Mouse (Mus musculus) midbrain, postnatal 0 days (tissue): ENCODE data around the gene Mcm3. TPM values are rescaled to one million over a fixed set of nuclear protein-coding genes. Genes with fewer than 3 reads are reported as not detected.
A peak's percentile ranks its signal among the peaks of the same experiment; 100 is the strongest.

ENCODE experiments used
- ATAC-seq: fragments of 200-750 bp; cut with Nextera tagmentation; 2 replicates; pipeline ENCODE4 v1.8.0; 2017; ENCODE audit warnings: moderate number of reproducible peaks, mild to moderate bottlenecking, moderate TSS enrichment, moderate library complexity; ENCODE audit not compliant: low FRiP score
- DNase-seq: peaks from one replicate; pipeline ENCODE4 v3.0.0-alpha.2; 2015; ENCODE audit warnings: low spot score
- H3K27ac ChIP-seq: fragments of 300-500 bp; sonication (generic); 2 replicates; pipeline ENCODE4 v1.5.1; 2014; ENCODE audit warnings: low read depth, mild to moderate bottlenecking, low read length, mixed read lengths
- H3K27me3 ChIP-seq: fragments of 300-500 bp; sonication (generic); 2 replicates; pipeline ENCODE4 v1.6.1; 2014; ENCODE audit warnings: low read length, control low read depth, mixed read lengths; ENCODE audit not compliant: insufficient read depth
- H3K36me3 ChIP-seq: fragments of 300-500 bp; sonication (generic); 2 replicates; pipeline ENCODE4 v1.6.1; 2014; ENCODE audit warnings: low read length, control low read depth, mixed read lengths; ENCODE audit not compliant: insufficient read depth
- H3K4me1 ChIP-seq: fragments of 300-500 bp; sonication (generic); 2 replicates; pipeline ENCODE4 v1.6.1; 2014; ENCODE audit warnings: mild to moderate bottlenecking, control low read depth, antibody characterized with exemption, low read length, mixed read lengths; ENCODE audit not compliant: insufficient read depth
- H3K4me2 ChIP-seq: fragments of 300-500 bp; sonication (generic); 2 replicates; pipeline ENCODE4 v1.6.1; 2014; ENCODE audit warnings: low read depth, mild to moderate bottlenecking, low read length, mixed read lengths; ENCODE audit not compliant: poor library complexity, severe bottlenecking
- H3K4me3 ChIP-seq: fragments of 300-500 bp; sonication (generic); 2 replicates; pipeline ENCODE4 v1.5.1; 2014; ENCODE audit warnings: low read depth, mild to moderate bottlenecking, low read length, moderate library complexity
- H3K9ac ChIP-seq: fragments of 300-500 bp; sonication (generic); replicated peaks from 2 replicates; pipeline ENCODE4 v1.6.1; 2014; ENCODE audit warnings: mild to moderate bottlenecking, low read length, moderate library complexity, mixed read lengths; ENCODE audit not compliant: poor library complexity, severe bottlenecking
- H3K9me3 ChIP-seq: fragments of 300-500 bp; sonication (generic); 2 replicates; pipeline ENCODE4 v1.6.1; 2016; ENCODE audit warnings: low read length, control low read depth
- CTCF ChIP-seq: IDR thresholded peaks from 2 replicates; pipeline ENCODE4 v1.5.1; 2016; ENCODE audit warnings: antibody characterized with exemption, mild to moderate bottlenecking
- WGBS: fragments of 180-500 bp; shearing (Covaris S2); extraction: QIAGEN DNeasy Blood & Tissue Kit; methylation state at CpG from one replicate; pipeline ENCODE4 v1.1.7; 2014; 5-methylcytosine and 5-hydroxymethylcytosine counted together
- polyA plus RNA-seq: library from polyadenylated mRNA; unstranded; fragments of >200 nt; fragmentation: Nextera tagmentation; extraction: Ambion mirVana; gene quantifications from 2 replicates; pipeline ENCODE4 v1.2.1, GENCODE M21; 2015
- total RNA-seq: library from RNA; depleted of rRNA; stranded (reverse); fragments of >200 nt; gene quantifications from 2 replicates; pipeline ENCODE4 v1.2.3, GENCODE M21; 2014

Gene Mcm3
- total and polyA plus RNA-seq, 2 experiments from 2014 or later, result 6.3 to 10.1 TPM

DNA sequence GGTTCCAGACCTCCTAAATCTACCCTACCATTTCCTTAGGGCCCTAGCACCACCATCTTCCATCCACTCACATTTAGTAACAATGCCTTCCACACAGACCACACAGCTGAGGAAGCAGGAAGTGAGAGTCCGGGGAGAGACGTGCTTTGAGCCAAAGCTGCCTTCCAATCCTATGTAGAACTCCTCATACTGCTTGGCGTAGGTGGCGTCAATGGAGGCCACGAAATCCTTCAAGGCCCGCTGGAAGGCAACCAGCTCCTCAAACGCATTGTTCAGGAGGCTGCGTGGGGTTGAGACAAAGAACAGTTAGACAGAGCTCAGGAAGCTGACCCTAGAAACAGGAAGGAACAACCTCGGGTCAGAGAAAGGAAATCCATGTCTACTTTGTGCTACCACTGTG lies 2.9 kb downstream of the Mcm3 start:
- Histone ChIP-seq H3K4me2 (no peak overlapping the region), H3K9me3 (no peaks in the 10 kb centered on the region), H3K27ac (no peak overlapping the region), H3K4me3 (no peak overlapping the region), H3K4me1 (no peaks in the 10 kb centered on the region), H3K36me3 (no peaks in the 10 kb centered on the region), H3K9ac (no peak overlapping the region), H3K27me3 (no peaks in the 10 kb centered on the region)
- no peak for DNase-seq
- no peak for TF ChIP-seq CTCF
- WGBS, result 78% methylated on average over 9 of the region's 9 CpGs
- ATAC-seq, result no peak

DNA sequence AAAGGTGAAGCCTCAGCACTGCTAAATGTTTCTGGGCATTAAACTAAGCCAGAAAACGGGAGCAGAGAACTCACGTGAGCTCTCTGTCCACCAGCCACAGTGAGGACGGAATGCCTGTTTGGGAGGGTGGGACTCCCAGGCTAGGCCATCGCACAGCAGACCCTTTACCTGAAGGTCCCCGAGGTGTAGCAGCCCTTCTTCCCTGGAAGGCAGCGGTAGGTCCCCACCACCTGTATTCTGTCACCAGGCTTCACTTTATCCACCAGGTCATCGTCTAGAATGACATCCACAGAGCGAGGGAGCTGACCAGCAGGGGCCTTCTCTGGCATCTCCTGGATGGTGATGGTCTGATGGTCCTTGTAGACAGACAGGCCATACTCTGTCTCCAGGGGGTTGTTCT lies 5.6 kb downstream of the Mcm3 start:
- Histone ChIP-seq H3K27ac (no peak overlapping the region), H3K4me2 (no peak overlapping the region), H3K27me3 (no peaks in the 10 kb centered on the region), H3K9me3 (no peaks in the 10 kb centered on the region), H3K9ac (no peak overlapping the region), H3K36me3 (no peaks in the 10 kb centered on the region), H3K4me3 (no peak overlapping the region), H3K4me1 (no peaks in the 10 kb centered on the region)
- WGBS, result 97% methylated on average over 8 of the region's 8 CpGs
- DNase-seq, result no peak
- no peak for ATAC-seq
- TF ChIP-seq CTCF, result no peak

DNA sequence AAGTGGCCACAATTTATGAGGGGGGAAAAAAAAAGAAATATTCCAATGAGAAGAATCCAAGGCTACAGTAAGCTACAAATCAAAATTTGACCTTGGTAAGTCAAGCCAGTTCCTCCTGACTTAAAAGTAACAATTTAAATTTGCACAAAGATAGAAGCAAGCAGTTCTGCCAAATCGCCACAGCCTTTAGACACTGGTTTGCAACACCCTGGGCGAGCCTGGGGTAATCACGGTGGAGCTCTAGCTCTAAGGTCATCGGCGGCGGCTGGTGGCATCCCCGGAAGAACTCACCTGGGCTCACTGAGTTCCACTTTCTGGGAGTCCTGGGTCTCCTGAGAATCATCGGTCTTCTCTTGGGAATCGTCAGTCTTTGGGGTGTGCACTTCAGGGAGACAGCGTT lies 15.6 kb downstream of the Mcm3 start:
- no peaks in the 10 kb centered on the region for H3K4me1 ChIP-seq
- DNase-seq (no peak), ATAC-seq (no peak)
- TF ChIP-seq CTCF, result no peak
- H3K36me3 ChIP-seq, result no peaks in the 10 kb centered on the region; the same call in 1 of the 2 replicates
- no peak overlapping the region for H3K4me2 ChIP-seq
- H3K9ac ChIP-seq, result no peak overlapping the region
- H3K4me3 ChIP-seq, result no peak overlapping the region
- WGBS, result 97% methylated on average over 10 of the region's 10 CpGs
- no peak overlapping the region for H3K27ac ChIP-seq
- H3K9me3 ChIP-seq, result no peaks in the 10 kb centered on the region
- H3K27me3 ChIP-seq, result no peaks in the 10 kb centered on the region

DNA sequence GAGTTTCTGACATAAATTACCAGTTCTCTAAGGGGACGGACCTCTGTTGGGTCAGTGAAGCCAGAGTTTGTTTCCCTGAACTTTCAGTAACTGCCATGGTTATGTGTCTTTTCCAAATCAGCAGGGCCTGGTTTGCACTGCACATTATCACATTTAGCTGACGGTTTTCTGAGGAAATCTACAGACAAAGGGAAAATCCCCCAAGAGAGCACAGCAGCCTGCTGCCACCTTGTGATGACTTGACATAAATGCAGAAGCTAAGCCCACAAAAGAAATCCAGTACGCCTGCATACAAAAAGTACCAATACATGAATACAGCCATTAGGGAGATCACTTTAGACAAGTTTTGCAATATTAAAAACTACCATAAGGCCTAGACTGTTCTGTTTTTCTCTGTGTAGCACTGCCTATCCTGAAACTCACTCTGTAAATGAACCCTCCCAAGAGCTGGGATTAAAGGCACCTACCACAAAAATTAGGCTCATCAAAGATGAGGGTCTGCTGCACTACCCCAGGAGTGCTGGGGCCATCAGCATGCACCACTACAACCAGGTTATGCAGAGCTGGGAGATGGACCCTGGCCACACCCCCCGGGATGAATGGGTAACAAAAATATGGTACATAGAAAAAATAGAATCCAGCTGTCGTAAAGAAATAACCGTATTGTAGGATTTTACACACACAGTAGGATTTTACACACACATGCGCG lies 18.3 kb downstream of the Mcm3 start:
- 74% methylated on average over 8 of the region's 8 CpGs for WGBS
- no peak overlapping the region for H3K4me3 ChIP-seq
- no peaks in the 10 kb centered on the region for H3K27me3 ChIP-seq
- H3K36me3 ChIP-seq, result no peaks in the 10 kb centered on the region; the same call in 1 of the 2 replicates
- peak; percentile 87 for TF ChIP-seq CTCF
- H3K9me3 ChIP-seq, result no peaks in the 10 kb centered on the region
- DNase-seq, result peak; percentile 85
- ATAC-seq, result peak; percentile 66
- no peak overlapping the region for H3K4me2 ChIP-seq
- 0 out of 2 replicates have a peak overlapping the region, but pooled peaks have one; percentile 21 for H3K27ac ChIP-seq
- no peak overlapping the region for H3K9ac ChIP-seq
- H3K4me1 ChIP-seq, result no peaks in the 10 kb centered on the region

DNA sequence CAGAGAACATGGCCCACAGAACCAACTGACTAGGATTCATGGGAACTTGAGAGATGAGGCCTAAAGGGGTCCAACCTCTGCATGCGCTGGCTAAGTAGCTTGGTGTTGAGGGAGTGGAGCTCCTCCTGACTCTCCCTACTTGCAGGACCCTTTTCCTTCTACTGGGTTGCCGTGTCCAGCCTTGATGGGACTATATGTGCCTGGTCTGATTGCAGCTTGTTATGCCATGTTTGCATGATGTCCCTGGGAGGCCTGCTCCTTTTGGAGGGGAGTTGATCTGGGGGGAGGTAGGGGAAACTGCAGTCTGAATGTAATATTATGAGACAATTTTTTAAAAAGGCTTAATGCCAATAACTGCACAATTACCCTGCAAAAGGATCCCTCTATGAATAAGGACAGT lies 18.8 kb downstream of the Mcm3 start:
- Histone ChIP-seq H3K4me3 (no peak overlapping the region), H3K9me3 (no peaks in the 10 kb centered on the region), H3K9ac (no peak overlapping the region), H3K36me3 (no peaks in the 10 kb centered on the region; the same call in 1 of the 2 replicates), H3K27ac (0 out of 2 replicates have a peak overlapping the region, but pooled peaks have one; percentile 21), H3K4me1 (no peaks in the 10 kb centered on the region), H3K27me3 (no peaks in the 10 kb centered on the region), H3K4me2 (no peak overlapping the region)
- ATAC-seq (no peak), DNase-seq (no peak)
- TF ChIP-seq CTCF, result no peak
- 92% methylated on average over 2 of the region's 2 CpGs for WGBS

DNA sequence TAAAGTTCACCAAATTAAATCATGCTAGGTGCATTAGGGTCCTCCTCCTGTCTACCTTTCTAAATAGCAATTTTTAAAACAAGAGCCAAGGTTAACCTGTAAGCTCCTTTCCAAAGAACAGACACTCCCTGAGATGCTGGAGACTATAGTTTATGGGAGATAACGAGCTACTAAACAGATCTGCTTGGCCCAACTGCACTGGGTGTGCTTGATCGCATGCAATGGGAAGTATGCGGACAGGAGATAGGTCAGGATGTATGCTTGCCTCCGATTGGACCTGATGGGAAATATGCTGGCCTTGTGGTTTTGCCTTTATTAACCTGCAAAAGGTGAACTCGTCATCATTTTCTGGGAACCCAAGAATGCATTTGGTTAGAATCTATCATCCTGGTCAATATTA lies 24.9 kb downstream of the Mcm3 start:
- ATAC-seq (no peak), DNase-seq (no peak)
- Histone ChIP-seq H3K9ac (no peak overlapping the region), H3K9me3 (no peaks in the 10 kb centered on the region), H3K27ac (no peak overlapping the region), H3K4me3 (no peak overlapping the region), H3K27me3 (no peaks in the 10 kb centered on the region), H3K4me1 (no peaks in the 10 kb centered on the region), H3K4me2 (no peak overlapping the region), H3K36me3 (no peaks in the 10 kb centered on the region)
- TF ChIP-seq CTCF, result no peak
- 92% methylated on average over 5 of the region's 5 CpGs for WGBS
